Mouse (Mus musculus) left cerebral cortex, postnatal 4 days (tissue): ENCODE measurements around the gene Smim14. TPM values are rescaled to one million over a fixed set of nuclear protein-coding genes. Genes with fewer than 3 reads are reported as not detected.
A peak's percentile ranks its signal among the peaks of the same experiment; 100 is the strongest.
"Not testable (repeated sequence)": the region's sequence is repeated elsewhere in the genome, so short reads cannot be mapped to it uniquely, and the experiment has no call there.

Source experiments
- DNase-seq: peaks from one replicate; pipeline ENCODE4 v3.0.0-alpha.2; 2022
- intact Hi-C: fragments of 180-260 bp; cut with DNase I; formaldehyde crosslinking; loops from one replicate; pipeline ENCODE4 v1.15.1; 2025
- total RNA-seq, 2 experiments: library from RNA; stranded (reverse); gene quantifications; 2 replicates each; pipeline ENCODE4 v1.2.3; 2021

Smim14 gene
- total RNA-seq, result 100 to 1,000 TPM; 125 to 132 TPM

DNA sequence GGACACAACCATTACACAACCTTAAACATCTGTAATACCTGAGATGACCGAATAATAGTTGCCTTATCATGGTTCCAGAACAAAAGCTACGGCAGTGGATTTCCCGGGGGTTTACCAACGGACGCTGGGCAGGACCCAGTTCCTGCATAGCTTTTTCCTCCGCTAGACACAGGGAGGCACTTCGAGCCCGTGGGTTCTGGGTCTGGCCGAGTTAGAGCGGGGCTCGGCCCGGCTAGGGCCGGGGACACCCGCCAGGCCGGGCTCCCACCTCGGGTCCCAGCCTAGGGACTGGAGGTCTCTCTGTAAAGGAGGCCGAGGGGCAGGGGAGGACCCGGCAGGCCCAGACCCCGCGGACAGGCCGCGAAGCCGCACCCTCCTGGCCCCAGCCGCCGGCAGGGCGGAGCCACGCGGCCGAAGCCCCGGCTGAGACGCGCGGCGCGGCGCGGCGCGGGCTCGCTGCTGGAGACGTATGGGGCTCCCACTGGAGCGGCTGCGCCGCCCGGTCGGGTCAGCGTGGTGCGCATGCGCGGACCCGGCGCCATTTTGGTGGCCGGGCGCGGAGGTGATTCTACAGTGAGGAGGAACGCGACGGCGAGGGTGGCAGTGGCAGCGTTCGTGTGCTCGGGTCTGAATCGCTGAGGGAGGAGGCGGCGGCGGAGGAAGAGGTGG is at the start of gene Smim14, which contains the start of gene Ube2k:
Gene Smim14, minus strand, starts transcription at position 434 of the 669 bp plus-strand sequence.
Gene Ube2k, plus strand, starts transcription at position 483 of the 669 bp plus-strand sequence.
- intact Hi-C loops, result loop anchor here (5.0 kb wide), 1 partner anchor 45 kb away; the partner anchor contains the start of gene Gm43552

GRCm38 (mm10) chr5:65586291-65586690 is 49.3 kb upstream of the Smim14 start:
- intact Hi-C loops, result no loop called here
- no peak for DNase-seq

More for the DNA sequence above, at the start of gene Smim14, which contains the start of gene Ube2k:
- DNase-seq, result peak; percentile 94

DNA sequence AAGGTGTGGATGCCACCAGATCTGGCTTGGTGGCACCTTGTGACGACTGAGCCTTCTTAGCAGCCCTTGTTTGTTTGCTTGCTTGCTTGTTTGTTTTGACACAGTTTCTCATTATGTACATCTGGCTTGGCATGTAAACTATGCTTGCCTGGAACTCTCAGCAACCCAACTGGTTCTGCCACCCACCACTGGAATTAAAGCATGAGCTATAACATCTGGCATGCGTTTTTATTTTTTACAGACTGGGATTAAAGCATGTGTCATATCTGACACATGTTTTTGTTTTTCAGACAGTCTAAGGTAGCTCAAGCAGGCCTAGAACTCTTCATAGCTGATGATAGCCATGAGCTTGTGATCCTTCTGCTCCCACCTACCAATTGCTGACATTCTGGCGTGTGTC is 41.6 kb upstream of the Smim14 start:
- intact Hi-C loops, result no loop called here
- no peak for DNase-seq

- intact Hi-C loops, result no loop called here
Measured at GRCm38 (mm10) chr5:65575896-65576295, 38.9 kb upstream of the Smim14 start.

GRCm38 (mm10) chr5:65574876-65575275 is 37.9 kb upstream of the Smim14 start:
- no peak for DNase-seq
- intact Hi-C loops, result no loop called here

More at GRCm38 (mm10) chr5:65575896-65576295, 38.9 kb upstream of the Smim14 start:
- DNase-seq, result no peak

GRCm38 (mm10) chr5:65565486-65565885 is 28.5 kb upstream of the Smim14 start:
- no peak for DNase-seq
- intact Hi-C loops, result no loop called here

GRCm38 (mm10) chr5:65561125-65561893 is 24.3 kb upstream of the Smim14 start:
- peak; percentile 6 for DNase-seq
- intact Hi-C loops, result no loop called here

GRCm38 (mm10) chr5:65557109-65557508 is 20.1 kb upstream of the Smim14 start:
- intact Hi-C loops, result no loop called here
- no peak for DNase-seq

GRCm38 (mm10) chr5:65549677-65550076 is 12.7 kb upstream of the Smim14 start:
- no peak for DNase-seq
- intact Hi-C loops, result no loop called here

GRCm38 (mm10) chr5:65544616-65545015 is 7.6 kb upstream of the Smim14 start:
- DNase-seq, result no peak

DNA sequence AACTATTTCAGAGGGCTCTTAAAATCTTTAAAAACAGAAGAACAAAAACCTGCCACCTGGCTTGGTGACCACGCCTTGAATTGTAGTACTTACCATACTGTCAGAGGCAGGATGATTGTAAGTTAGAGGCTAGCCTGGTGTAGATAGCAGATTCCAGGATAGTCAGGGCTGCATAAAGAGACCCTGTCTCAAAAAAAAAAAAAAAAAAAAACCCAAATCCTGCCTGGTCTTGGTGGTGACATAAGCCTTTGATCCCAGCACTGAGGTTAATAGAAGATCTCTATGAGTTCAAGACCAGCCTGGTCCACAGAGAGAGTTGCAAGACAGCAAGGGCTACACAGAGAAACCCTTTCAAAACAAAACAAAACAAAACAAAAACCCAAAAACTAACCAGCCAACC is 6.5 kb upstream of the Smim14 start:
- no peak for DNase-seq
- intact Hi-C loops, result no loop called here

More at GRCm38 (mm10) chr5:65544616-65545015, 7.6 kb upstream of the Smim14 start:
- intact Hi-C loops, result no loop called here

GRCm38 (mm10) chr5:65541889-65542288 is 4.9 kb upstream of the Smim14 start:
- no peak for DNase-seq
- intact Hi-C loops, result no loop called here

GRCm38 (mm10) chr5:65539786-65540185 is 2.8 kb upstream of the Smim14 start:
- DNase-seq, result no peak
- intact Hi-C loops, result loop anchor here (5.0 kb wide), 1 partner anchor 47 kb away; the partner anchor contains the start of gene Gm43552

DNA sequence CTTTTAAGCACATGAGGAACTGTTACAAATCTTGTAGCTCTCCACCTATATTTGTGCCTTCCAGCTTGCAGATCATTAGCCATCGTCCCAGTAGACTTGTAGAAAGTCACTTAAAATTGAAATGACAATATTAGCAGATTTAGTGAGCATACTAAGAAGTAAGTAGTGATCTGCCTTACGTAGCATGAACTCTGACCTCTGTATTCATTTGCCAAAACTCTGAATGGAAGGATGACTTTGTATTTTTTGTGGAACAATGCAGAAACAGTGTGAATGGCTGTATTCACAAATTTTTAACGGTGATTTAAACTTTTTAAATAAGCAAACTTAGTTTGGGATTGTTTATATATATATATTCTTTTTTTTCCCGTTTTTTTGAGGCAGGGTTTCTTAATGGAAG is 1.8 kb upstream of the Smim14 start:
- intact Hi-C loops, result loop anchor here (5.0 kb wide), 1 partner anchor 47 kb away; the partner anchor contains the start of gene Gm43552
- no peak for DNase-seq

DNA sequence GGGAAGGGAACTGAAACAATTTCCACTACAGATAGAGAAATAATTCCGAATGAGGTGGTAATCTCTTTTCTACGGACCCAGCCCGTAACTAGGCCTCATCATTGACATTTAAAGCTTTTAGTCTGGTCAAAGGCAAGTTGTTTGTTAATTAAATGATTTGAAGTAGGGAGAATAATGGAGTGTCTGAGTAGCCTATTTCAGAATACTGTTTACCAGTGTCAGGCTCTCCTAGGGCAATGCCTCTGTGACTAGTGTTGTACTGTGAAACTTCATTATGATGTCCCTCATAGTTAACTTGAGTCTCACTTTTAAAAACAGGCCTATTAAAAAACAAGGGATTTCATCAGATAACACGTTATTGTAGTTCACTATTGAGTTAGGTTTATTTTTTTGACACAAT is 1.1 kb upstream of the Smim14 start:
- DNase-seq, result no peak
- intact Hi-C loops, result loop anchor here (5.0 kb wide), 1 partner anchor 46 kb away; the partner anchor contains the start of gene Gm43552

GRCm38 (mm10) chr5:65537420-65538071 is 562 bp upstream of the Smim14 start:
- DNase-seq, result peak; percentile 57
- intact Hi-C loops, result loop anchor here (5.0 kb wide), 1 partner anchor 45 kb away; the partner anchor contains the start of gene Gm43552

DNA sequence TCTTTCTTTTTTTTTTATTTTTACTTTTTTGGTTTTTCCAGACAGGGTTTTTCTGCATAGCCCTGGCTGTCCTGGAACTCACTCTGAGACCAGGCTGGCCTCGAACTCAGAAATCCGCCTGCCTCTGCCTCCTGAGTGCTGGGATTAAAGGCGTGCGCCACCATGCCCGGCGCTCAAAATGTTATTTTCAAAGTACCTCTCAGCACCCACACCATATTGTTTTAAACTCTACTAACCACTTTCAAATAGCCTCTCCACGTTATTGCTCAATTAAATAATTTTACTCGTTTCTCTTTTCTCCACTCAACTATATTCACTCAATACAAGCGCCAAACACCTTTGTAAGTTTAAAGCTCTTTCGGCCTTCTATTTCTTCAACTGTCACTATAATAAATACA is 917 bp downstream of the Smim14 start:
- intact Hi-C loops, result loop anchor here (5.0 kb wide), 1 partner anchor 44 kb away; the partner anchor contains the start of gene Gm43552
- DNase-seq, result not testable (repeated sequence)

GRCm38 (mm10) chr5:65535457-65536067 is 1.4 kb downstream of the Smim14 start:
- intact Hi-C loops, result loop anchor here (5.0 kb wide), 1 partner anchor 43 kb away; the partner anchor contains the start of gene Gm43552
- no peak for DNase-seq

DNA sequence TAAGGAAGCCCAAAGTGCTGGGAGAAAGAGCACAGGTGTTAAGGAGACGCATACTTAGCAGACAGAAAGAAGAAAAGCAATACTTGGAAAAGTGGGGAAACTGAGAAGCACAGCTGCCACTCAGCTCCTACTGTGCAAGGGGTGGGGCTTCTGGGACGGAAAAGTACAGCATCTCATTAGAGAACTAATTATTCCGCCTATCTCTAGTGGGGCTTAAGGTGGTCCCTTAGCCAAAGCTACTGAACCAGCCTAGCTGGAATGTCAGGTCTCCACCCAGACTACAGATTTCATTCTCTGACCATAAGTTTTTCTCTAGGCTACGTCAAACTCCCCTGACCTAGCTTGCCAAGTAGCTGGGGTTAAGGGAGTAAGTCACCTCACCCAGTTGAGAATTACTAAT is 2.5 kb downstream of the Smim14 start:
- intact Hi-C loops, result no loop called here
- no peak for DNase-seq

DNA sequence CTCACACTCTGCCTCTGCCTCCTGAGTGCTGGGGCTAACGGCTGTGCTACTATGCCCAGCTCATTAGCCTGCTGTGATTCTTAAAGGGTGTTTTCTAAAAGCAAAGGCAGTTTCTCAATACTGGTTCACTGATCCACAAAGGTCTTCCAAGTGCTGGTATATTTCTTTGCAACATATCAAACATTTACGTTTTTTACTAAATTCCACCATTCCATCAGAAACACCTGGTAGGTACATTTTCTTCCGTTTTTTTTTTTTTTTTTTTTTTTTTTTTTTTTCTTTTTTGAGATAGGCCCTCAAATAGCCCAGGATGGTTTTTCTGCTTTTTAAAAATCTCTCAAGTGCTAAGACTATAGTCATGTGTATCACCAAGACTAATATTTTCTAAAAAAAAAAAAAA is 5.7 kb downstream of the Smim14 start:
- intact Hi-C loops, result no loop called here
- DNase-seq, result no peak
